Mouse (Mus musculus) hindbrain, embryonic 10.5 days (tissue): ENCODE data around the gene Il34. TPM values are rescaled to one million over a fixed set of nuclear protein-coding genes. Genes with fewer than 3 reads are reported as not detected.

Source experiments
- polyA plus RNA-seq: library from polyadenylated mRNA; unstranded; fragments of >200 nt; fragmentation: Nextera tagmentation; extraction: Ambion mirVana; gene quantifications from 2 replicates; pipeline ENCODE4 v1.2.1, GENCODE M21; 2016

Il34 gene
- polyA plus RNA-seq, 1 experiment from 2014 or later, result 0.37 TPM

Other genes starting within 250 kb of the Il34 start
- 28.0 and 31.9 TPM in 2 replicates for gene Vac14, start 187.3 kb downstream of the Il34 start, polyA plus RNA-seq
- 6.4 and 6.9 TPM in 2 replicates for gene Mtss1l, start 84.4 kb downstream of the Il34 start, polyA plus RNA-seq
- 70.0 and 75.6 TPM in 2 replicates for gene Cog4, start 40.7 kb upstream of the Il34 start, polyA plus RNA-seq
- 185 and 217 TPM in 2 replicates for gene Sf3b3, start 40.9 kb upstream of the Il34 start, polyA plus RNA-seq
- gene Fuk, start 96.6 kb upstream of the Il34 start, polyA plus RNA-seq, result 11.3 and 12.4 TPM in 2 replicates
- 27.0 and 27.1 TPM in 2 replicates for gene St3gal2, start 114.0 kb upstream of the Il34 start, polyA plus RNA-seq
- gene Ddx19a, start 191.9 kb upstream of the Il34 start, polyA plus RNA-seq, result 22.2 and 25.2 TPM in 2 replicates
- 8.0 and 10.7 TPM in 2 replicates for gene Ddx19b, start 225.8 kb upstream of the Il34 start, polyA plus RNA-seq
- 76.2 TPM in 2 replicates for gene Aars, start 227.2 kb upstream of the Il34 start, polyA plus RNA-seq